Comparison of ENCODE assay signal across 24 mouse cellular contexts in the genomic region with DNA sequence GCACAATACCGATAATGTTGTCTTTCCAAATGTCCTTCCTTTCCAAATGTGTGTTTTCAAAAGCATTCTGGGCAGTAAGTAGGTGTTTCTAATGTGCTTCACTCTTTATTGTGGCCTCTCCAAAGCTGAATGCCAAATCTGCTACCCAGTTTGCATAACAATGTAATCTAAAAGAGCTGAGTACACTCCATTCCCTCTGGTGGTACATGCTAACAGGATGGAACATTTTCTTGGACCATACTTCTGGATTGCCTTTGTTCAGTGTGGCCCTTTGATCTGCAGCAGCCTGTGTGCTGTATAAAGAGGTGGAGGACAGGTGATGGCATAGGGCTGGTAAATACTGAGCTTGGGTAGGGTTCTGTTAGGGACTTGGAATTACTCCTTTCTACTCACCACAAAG.
"Had no signal": no experiment of that assay in that cellular context is flagged by ENCODE, and none has a peak within 500 bp of the region (broad histone marks: within the 10 kb centered on the region; RNA-seq: fewer than 3 reads in every experiment).

No protein-coding gene starts in this region.

- H3K4me2 ChIP-seq: heart, embryonic 11.5 days; heart, embryonic 13.5 days; heart, embryonic 15.5 days; hindbrain, embryonic 12.5 days; hindbrain, embryonic 14.5 days; intestine, embryonic 15.5 days; limb, embryonic 13.5 days; limb, embryonic 15.5 days; liver, embryonic 12.5 days had no signal

- ATAC-seq: hindbrain, embryonic 16.5 days; inflammation-experienced regulatory T-cells, adult 6 months; intestine, embryonic 15.5 days; intestine, postnatal 0 days; liver, embryonic 12.5 days had no signal

- H3K9me3 ChIP-seq: heart, embryonic 13.5 days; heart, embryonic 15.5 days; hindbrain, embryonic 10.5 days; hindbrain, embryonic 12.5 days; intestine, embryonic 15.5 days; limb, embryonic 13.5 days; limb, embryonic 15.5 days; liver, embryonic 12.5 days had no signal

- H3K27me3 ChIP-seq: heart, embryonic 13.5 days; heart, embryonic 15.5 days; hindbrain, embryonic 12.5 days; intestine, embryonic 15.5 days; limb, embryonic 13.5 days; limb, embryonic 15.5 days; liver, embryonic 12.5 days had no signal

- H3K4me1 ChIP-seq: heart, embryonic 13.5 days; heart, embryonic 15.5 days; hindbrain, embryonic 10.5 days; hindbrain, embryonic 12.5 days; intestine, embryonic 15.5 days; limb, embryonic 13.5 days; limb, embryonic 15.5 days; liver, embryonic 12.5 days had no signal

- H3K9ac ChIP-seq: heart, embryonic 13.5 days; heart, embryonic 15.5 days; hindbrain, embryonic 12.5 days; hindbrain, embryonic 14.5 days; intestine, embryonic 15.5 days; limb, embryonic 13.5 days; limb, embryonic 15.5 days; liver, embryonic 12.5 days had no signal

- H3K27ac ChIP-seq: heart, adult 2 months; heart, embryonic 13.5 days; heart, embryonic 15.5 days; hindbrain, embryonic 10.5 days; hindbrain, embryonic 12.5 days; hindbrain, embryonic 14.5 days; intestine, embryonic 15.5 days; limb, embryonic 13.5 days; limb, embryonic 15.5 days; liver, embryonic 12.5 days had no signal

- H3K36me3 ChIP-seq: heart, embryonic 13.5 days; heart, embryonic 15.5 days; hindbrain, embryonic 10.5 days; hindbrain, embryonic 12.5 days; intestine, embryonic 15.5 days; limb, embryonic 13.5 days; limb, embryonic 15.5 days; liver, embryonic 12.5 days had no signal

- H3K4me3 ChIP-seq: heart, adult 2 months; heart, embryonic 13.5 days; heart, embryonic 15.5 days; hindbrain, embryonic 10.5 days; hindbrain, embryonic 12.5 days; intestine, embryonic 15.5 days; limb, embryonic 13.5 days; limb, embryonic 15.5 days; liver, embryonic 12.5 days had no signal

- DNase-seq: gastrocnemius, postnatal 14 days; gastrocnemius, postnatal 36 days; heart, adult 2 months; heart, postnatal 4 days; kidney, adult 18-20 months; kidney, adult 8-10 months; kidney, postnatal 10 days; kidney, postnatal 36 days; layer of hippocampus, adult 9-11 months; layer of hippocampus, postnatal 36 days; left cerebral cortex, postnatal 4 days had no signal
